Mouse (Mus musculus) liver, embryonic 14.5 days (tissue): ENCODE results near the gene Gucy2d.

Experiments used
- CTCF ChIP-seq: IDR thresholded peaks from 2 replicates; pipeline ENCODE4 v1.5.1; 2016; ENCODE audit warnings: antibody characterized with exemption, low read depth, control low read depth
- EP300 ChIP-seq: IDR thresholded peaks from 2 replicates; pipeline ENCODE4 v1.6.1; 2016; ENCODE audit warnings: antibody characterized with exemption, low read depth

DNA sequence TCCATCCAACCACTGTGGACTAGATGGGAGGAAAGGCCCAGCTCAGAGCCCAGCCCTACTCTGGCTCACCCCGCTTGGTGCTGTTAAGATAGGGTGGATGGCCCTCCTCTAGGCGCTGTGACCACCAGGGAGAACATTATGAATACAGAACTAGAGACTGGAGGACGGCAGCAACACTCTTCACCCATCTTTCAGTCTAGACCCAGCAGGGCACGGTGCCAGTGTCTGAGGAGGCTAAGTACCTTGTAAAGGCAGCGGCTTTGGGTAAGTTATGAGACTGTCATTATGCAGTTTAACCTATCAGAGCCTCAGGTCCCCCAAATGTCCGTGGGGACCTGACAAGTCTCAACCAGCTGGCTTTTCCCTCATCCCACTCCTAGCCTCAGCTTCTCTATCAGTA lies 48.9 kb downstream of the Gucy2d start, which contains the start of gene Lrrc32:
- TF ChIP-seq CTCF (no peak), EP300 (no peak)
